Mouse (Mus musculus): ENCODE data around the gene Camk1g. TPM values are rescaled to one million over a fixed set of nuclear protein-coding genes. Genes with fewer than 3 reads are reported as not detected.

Camk1g gene
- polyA plus RNA-seq, 1 experiment from 2014 or later: 57.0 TPM

Other genes starting within 250 kb of the Camk1g start
- gene Diexf, start 240.0 kb downstream of the Camk1g start, polyA plus RNA-seq (2015; fragmentation: Nextera tagmentation; extraction: Ambion mirVana): 9.0 and 9.8 TPM in 2 replicates
- gene Irf6, start 217.2 kb downstream of the Camk1g start, polyA plus RNA-seq (2015; fragmentation: Nextera tagmentation; extraction: Ambion mirVana): 0.74 and 0.81 TPM in 2 replicates
- gene A130010J15Rik, start 202.3 kb downstream of the Camk1g start, polyA plus RNA-seq (2015; fragmentation: Nextera tagmentation; extraction: Ambion mirVana): 11.4 and 12.8 TPM in 2 replicates
- gene Traf3ip3, start 168.6 kb downstream of the Camk1g start, polyA plus RNA-seq (2015; fragmentation: Nextera tagmentation; extraction: Ambion mirVana): 0.85 and 1.6 TPM in 2 replicates
- 0.54 and 1.1 TPM in 2 replicates for gene Lamb3, start 162.6 kb downstream of the Camk1g start, polyA plus RNA-seq (2015; fragmentation: Nextera tagmentation; extraction: Ambion mirVana)
- gene Hsd11b1, start 106.2 kb downstream of the Camk1g start, polyA plus RNA-seq (2015; fragmentation: Nextera tagmentation; extraction: Ambion mirVana): 0.41 TPM in 1 of 2 replicates, not detected in the other
- gene G0s2, start 97.1 kb downstream of the Camk1g start, polyA plus RNA-seq (2015; fragmentation: Nextera tagmentation; extraction: Ambion mirVana): 5.3 and 6.6 TPM in 2 replicates

Data from midbrain, embryonic 15.5 days (tissue).